Mouse (Mus musculus): ENCODE measurements around the gene Nav2. TPM values are rescaled to one million over a fixed set of nuclear protein-coding genes. Genes with fewer than 3 reads are reported as not detected.

Gene Nav2
- polyA plus RNA-seq, 1 experiment from 2014 or later: 19.7 TPM

- Histone ChIP-seq H3K4me3 (ENCODE audit: low read depth, low read length) (no peak overlapping the region), H3K36me3 (ENCODE audit: insufficient read depth) (no peaks in the 10 kb centered on the region), H3K27ac (ENCODE audit: low read depth) (no peak overlapping the region), H3K27me3 (ENCODE audit: insufficient read depth, low read length) (no peaks in the 10 kb centered on the region), H3K9ac (no peak overlapping the region), H3K4me1 (ENCODE audit: insufficient read depth) (peaks cover 10% of the 10 kb centered on the region), H3K9me3 (ENCODE audit: low read depth, low read length) (no peaks in the 10 kb centered on the region), H3K4me2 (no peak overlapping the region)
- 80% methylated on average over 2 of the region's 2 CpGs for WGBS
- TF ChIP-seq CTCF (IDR thresholded peaks at IDR 0.05; ENCODE audit: low read depth): no peak
- DNase-seq: no peak
- no peak for ATAC-seq (ENCODE audit: insufficient read depth)
Observed at GRCm38 (mm10) chr7:49192061-49192695, 283.7 kb downstream of the Nav2 start.

DNA sequence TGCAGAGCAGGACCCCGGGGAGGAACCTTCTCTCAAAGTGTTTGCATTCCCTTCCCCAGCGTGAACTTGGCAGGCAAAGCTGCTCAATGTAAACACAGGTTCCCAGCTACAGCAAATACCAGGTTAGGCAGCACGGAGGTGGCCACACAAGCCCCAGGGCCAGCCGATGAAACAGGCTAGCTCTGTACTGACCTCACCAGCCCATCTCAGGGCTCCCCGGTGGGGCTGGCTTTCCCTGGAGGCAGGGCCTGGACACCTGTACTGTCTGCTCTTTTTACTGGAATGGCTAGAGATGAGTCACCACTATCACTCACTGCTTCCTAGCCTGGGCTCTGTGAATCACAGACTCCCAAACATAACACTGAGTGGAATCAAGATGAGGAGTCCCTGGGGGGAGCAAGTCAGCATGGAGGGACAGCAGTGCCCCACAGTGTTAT lies 287.2 kb downstream of the Nav2 start:
- H3K4me1 ChIP-seq (ENCODE audit: insufficient read depth): peaks cover 10% of the 10 kb centered on the region
- H3K36me3 ChIP-seq (ENCODE audit: insufficient read depth): no peaks in the 10 kb centered on the region
- peak; percentile 85 for ATAC-seq (ENCODE audit: insufficient read depth)
- H3K9ac ChIP-seq: no peak overlapping the region
- TF ChIP-seq CTCF (IDR thresholded peaks at IDR 0.05; ENCODE audit: low read depth): no peak
- no peaks in the 10 kb centered on the region for H3K9me3 ChIP-seq (ENCODE audit: low read depth, low read length)
- peak; percentile 82 for DNase-seq
- no peak overlapping the region for H3K4me2 ChIP-seq
- peak overlapping the region; percentile 80 for H3K27ac ChIP-seq (ENCODE audit: low read depth)
- 10% methylated on average over 5 of the region's 5 CpGs for WGBS
- no peaks in the 10 kb centered on the region for H3K27me3 ChIP-seq (ENCODE audit: insufficient read depth, low read length)
- no peak overlapping the region for H3K4me3 ChIP-seq (ENCODE audit: low read depth, low read length)

DNA sequence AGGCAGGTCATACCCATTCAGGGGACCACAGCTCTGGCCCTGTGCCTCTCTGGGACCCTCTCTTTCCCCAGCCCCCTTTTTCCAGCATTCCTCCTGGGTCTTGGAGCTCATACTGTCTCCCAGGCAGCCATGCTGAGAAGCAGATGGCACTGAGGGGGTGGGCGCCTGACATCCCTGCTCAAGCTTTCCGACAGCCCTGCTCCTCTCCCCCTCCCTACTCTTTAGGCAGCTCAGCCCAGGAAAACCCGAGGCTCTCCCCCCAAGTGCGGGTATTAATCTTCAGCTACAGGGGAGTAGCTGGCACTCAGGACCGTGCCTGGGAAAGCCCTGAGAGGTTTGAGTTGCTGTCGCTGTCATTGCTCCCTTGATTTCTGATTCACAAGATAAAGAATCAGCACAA lies 290.9 kb downstream of the Nav2 start:
- 26% methylated on average over 6 of the region's 6 CpGs for WGBS

GRCm38 (mm10) chr7:49200270-49200669 lies 291.8 kb downstream of the Nav2 start:
- no peak for TF ChIP-seq CTCF (IDR thresholded peaks at IDR 0.05; ENCODE audit: low read depth)
- WGBS: 78% methylated on average over 6 of the region's 6 CpGs

More for the DNA sequence above, 290.9 kb downstream of the Nav2 start:
- no peak overlapping the region for H3K9ac ChIP-seq
- H3K4me2 ChIP-seq: no peak overlapping the region
- H3K4me3 ChIP-seq (ENCODE audit: low read depth, low read length): no peak overlapping the region
- no peak overlapping the region for H3K27ac ChIP-seq (ENCODE audit: low read depth)
- peaks cover 10% of the 10 kb centered on the region for H3K4me1 ChIP-seq (ENCODE audit: insufficient read depth)
- ATAC-seq (ENCODE audit: insufficient read depth) (no peak), DNase-seq (no peak)
- H3K9me3 ChIP-seq (ENCODE audit: low read depth, low read length): no peaks in the 10 kb centered on the region
- H3K27me3 ChIP-seq (ENCODE audit: insufficient read depth, low read length): no peaks in the 10 kb centered on the region
- H3K36me3 ChIP-seq (ENCODE audit: insufficient read depth): no peaks in the 10 kb centered on the region
- TF ChIP-seq CTCF (IDR thresholded peaks at IDR 0.05; ENCODE audit: low read depth): no peak

DNA sequence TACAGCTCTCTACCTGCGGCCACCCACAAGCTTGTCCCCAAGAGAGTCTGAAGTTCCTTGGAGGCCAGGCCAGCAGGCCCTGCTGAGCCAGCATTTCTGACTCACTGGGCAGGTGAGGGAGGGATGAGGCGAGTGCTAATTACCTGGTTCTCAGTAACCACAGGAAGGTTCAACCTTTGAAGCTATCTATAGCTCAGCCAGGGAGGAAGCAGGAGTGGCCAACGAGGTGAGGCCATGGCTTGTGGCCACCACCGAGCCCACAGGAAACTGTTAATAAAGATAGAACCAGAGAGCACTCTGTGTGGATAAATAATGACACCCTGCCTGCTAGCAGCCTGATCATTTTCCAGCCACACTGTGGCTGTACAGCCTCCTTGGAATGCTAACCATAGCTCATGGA lies 294.5 kb downstream of the Nav2 start:
- Histone ChIP-seq H3K27me3 (ENCODE audit: insufficient read depth, low read length) (no peaks in the 10 kb centered on the region), H3K4me2 (no peak overlapping the region), H3K4me1 (ENCODE audit: insufficient read depth) (no peaks in the 10 kb centered on the region), H3K4me3 (ENCODE audit: low read depth, low read length) (no peak overlapping the region), H3K9me3 (ENCODE audit: low read depth, low read length) (no peaks in the 10 kb centered on the region), H3K27ac (ENCODE audit: low read depth) (no peak overlapping the region), H3K36me3 (ENCODE audit: insufficient read depth) (no peaks in the 10 kb centered on the region), H3K9ac (no peak overlapping the region)
- WGBS: 42% methylated on average over 4 of the region's 4 CpGs
- DNase-seq: no peak
- no peak for TF ChIP-seq CTCF (IDR thresholded peaks at IDR 0.05; ENCODE audit: low read depth)
- ATAC-seq (ENCODE audit: insufficient read depth): no peak

More at GRCm38 (mm10) chr7:49200270-49200669, 291.8 kb downstream of the Nav2 start:
- Histone ChIP-seq H3K4me3 (ENCODE audit: low read depth, low read length) (no peak overlapping the region), H3K9ac (no peak overlapping the region), H3K27ac (ENCODE audit: low read depth) (no peak overlapping the region), H3K4me2 (no peak overlapping the region), H3K27me3 (ENCODE audit: insufficient read depth, low read length) (no peaks in the 10 kb centered on the region), H3K9me3 (ENCODE audit: low read depth, low read length) (no peaks in the 10 kb centered on the region), H3K4me1 (ENCODE audit: insufficient read depth) (peaks cover 10% of the 10 kb centered on the region), H3K36me3 (ENCODE audit: insufficient read depth) (no peaks in the 10 kb centered on the region)
- no peak for ATAC-seq (ENCODE audit: insufficient read depth)
- no peak for DNase-seq

- no peak for TF ChIP-seq CTCF (IDR thresholded peaks at IDR 0.05; ENCODE audit: low read depth)
- H3K4me3 ChIP-seq (ENCODE audit: low read depth, low read length): no peak overlapping the region
- WGBS: 82% methylated on average over 3 of the region's 3 CpGs
- ATAC-seq (ENCODE audit: insufficient read depth): no peak
- H3K27ac ChIP-seq (ENCODE audit: low read depth): no peak overlapping the region
- H3K4me2 ChIP-seq: no peak overlapping the region
- no peaks in the 10 kb centered on the region for H3K9me3 ChIP-seq (ENCODE audit: low read depth, low read length)
- no peaks in the 10 kb centered on the region for H3K27me3 ChIP-seq (ENCODE audit: insufficient read depth, low read length)
- H3K4me1 ChIP-seq (ENCODE audit: insufficient read depth): no peaks in the 10 kb centered on the region
- H3K9ac ChIP-seq: no peak overlapping the region
- no peak for DNase-seq
- H3K36me3 ChIP-seq (ENCODE audit: insufficient read depth): no peaks in the 10 kb centered on the region
Observed at GRCm38 (mm10) chr7:49204856-49205255, 296.3 kb downstream of the Nav2 start.

- WGBS: 84% methylated on average over 1 of the region's 1 CpGs
- Histone ChIP-seq H3K9me3 (ENCODE audit: low read depth, low read length) (no peaks in the 10 kb centered on the region), H3K36me3 (ENCODE audit: insufficient read depth) (no peaks in the 10 kb centered on the region), H3K27ac (ENCODE audit: low read depth) (no peak overlapping the region), H3K9ac (no peak overlapping the region), H3K27me3 (ENCODE audit: insufficient read depth, low read length) (no peaks in the 10 kb centered on the region), H3K4me3 (ENCODE audit: low read depth, low read length) (no peak overlapping the region), H3K4me1 (ENCODE audit: insufficient read depth) (no peaks in the 10 kb centered on the region), H3K4me2 (no peak overlapping the region)
- no peak for TF ChIP-seq CTCF (IDR thresholded peaks at IDR 0.05; ENCODE audit: low read depth)
- no peak for ATAC-seq (ENCODE audit: insufficient read depth)
- DNase-seq: no peak
Observed at GRCm38 (mm10) chr7:49205551-49205950, 297.0 kb downstream of the Nav2 start.
